Mouse (Mus musculus): ENCODE data around the gene Pde3a. TPM values are rescaled to one million over a fixed set of nuclear protein-coding genes. Genes with fewer than 3 reads are reported as not detected.

Pde3a gene
- not detected for polyA plus RNA-seq (2012; fragmentation: generic; extraction: Trizol)
- long read RNA-seq, experiment 1, result 0 reads
- long read RNA-seq, experiment 2, result 0 reads

GRCm38 (mm10) chr6:141248691-141249584 is at the start of gene Pde3a:
Gene Pde3a, plus strand, starts transcription at chr6:141249269.
- H3K4me3 ChIP-seq (ENCODE audit: insufficient read depth, poor library complexity, severe bottlenecking), result no peak within 1 kb of the TSS
- H3K36me3 ChIP-seq (ENCODE audit: control insufficient read depth, insufficient read depth), result no peaks in the 10 kb centered on the region
- no peaks in the 10 kb centered on the region for H3K79me2 ChIP-seq (ENCODE audit: control insufficient read depth, insufficient read depth)
- TF ChIP-seq MYOD1 (IDR thresholded peaks at IDR 0.05; ENCODE audit: control insufficient read depth, insufficient read length, low read depth) (no peak), USF1 (IDR thresholded peaks at IDR 0.05; ENCODE audit: low read depth) (no peak), MAX (IDR thresholded peaks at IDR 0.05) (no peak), CTCF (IDR thresholded peaks at IDR 0.05; ENCODE audit: control insufficient read depth, insufficient read depth, insufficient read length) (no peak), FOSL1 (IDR thresholded peaks at IDR 0.05; ENCODE audit: insufficient read depth, low read length, poor library complexity, severe bottlenecking) (no peak), MYOG (IDR thresholded peaks at IDR 0.05; ENCODE audit: control insufficient read depth, extremely low read depth, insufficient read length) (no peak), CEBPB (IDR thresholded peaks at IDR 0.05; ENCODE audit: low read depth) (no peak)
- no peaks in the 10 kb centered on the region for H3K27me3 ChIP-seq (ENCODE audit: control insufficient read depth, insufficient read depth, insufficient read length)
- no peaks in the 10 kb centered on the region for H3K79me3 ChIP-seq (ENCODE audit: low read depth)
- no peak within 1 kb of the TSS for H3ac ChIP-seq (ENCODE audit: control insufficient read depth, insufficient read length, low read depth)

GRCm38 (mm10) chr6:141200173-141200615 is 48.9 kb upstream of the Pde3a start:
- Histone ChIP-seq H3K36me3 (ENCODE audit: control insufficient read depth, insufficient read depth) (no peaks in the 10 kb centered on the region), H3K4me3 (ENCODE audit: insufficient read depth, poor library complexity, severe bottlenecking) (no peak overlapping the region), H3ac (ENCODE audit: control insufficient read depth, insufficient read length, low read depth) (no peak overlapping the region), H3K79me3 (ENCODE audit: low read depth) (no peaks in the 10 kb centered on the region), H3K79me2 (ENCODE audit: control insufficient read depth, insufficient read depth) (no peaks in the 10 kb centered on the region), H3K27me3 (ENCODE audit: control insufficient read depth, insufficient read depth, insufficient read length) (no peaks in the 10 kb centered on the region)
- TF ChIP-seq MYOD1 (IDR thresholded peaks at IDR 0.05; ENCODE audit: control insufficient read depth, insufficient read length, low read depth), result no peak
- no peak for TF ChIP-seq FOSL1 (IDR thresholded peaks at IDR 0.05; ENCODE audit: insufficient read depth, low read length, poor library complexity, severe bottlenecking)
- no peak for TF ChIP-seq USF1 (IDR thresholded peaks at IDR 0.05; ENCODE audit: low read depth)
- TF ChIP-seq CEBPB (IDR thresholded peaks at IDR 0.05; ENCODE audit: low read depth), result no peak
- no peak for TF ChIP-seq MAX (IDR thresholded peaks at IDR 0.05)
- TF ChIP-seq MYOG (IDR thresholded peaks at IDR 0.05; ENCODE audit: control insufficient read depth, extremely low read depth, insufficient read length), result no peak
- TF ChIP-seq CTCF (IDR thresholded peaks at IDR 0.05; ENCODE audit: control insufficient read depth, insufficient read depth, insufficient read length), result no peak

DNA sequence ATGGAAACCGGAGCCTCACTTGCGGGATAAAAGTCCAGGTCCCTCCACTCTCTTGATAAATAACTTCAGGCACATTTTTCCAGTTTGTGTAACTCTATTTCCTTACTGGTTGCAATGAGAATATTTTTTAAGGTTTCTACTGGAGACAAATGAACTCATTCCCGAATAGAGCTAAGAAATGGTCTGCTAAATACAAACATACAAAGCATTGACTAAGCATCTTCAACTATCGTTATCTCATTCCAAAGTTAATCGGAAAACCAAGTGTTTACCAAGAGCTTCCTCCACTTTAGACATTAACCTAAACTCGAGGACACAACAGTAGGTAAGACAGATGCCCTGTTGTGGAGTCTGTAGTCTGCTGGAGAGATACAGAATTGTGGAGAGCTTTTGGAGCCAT is 41.5 kb upstream of the Pde3a start:
- Histone ChIP-seq H3K79me2 (ENCODE audit: control insufficient read depth, insufficient read depth) (no peaks in the 10 kb centered on the region), H3K79me3 (ENCODE audit: low read depth) (no peaks in the 10 kb centered on the region), H3ac (ENCODE audit: control insufficient read depth, insufficient read length, low read depth) (no peak overlapping the region), H3K36me3 (ENCODE audit: control insufficient read depth, insufficient read depth) (no peaks in the 10 kb centered on the region), H3K27me3 (ENCODE audit: control insufficient read depth, insufficient read depth, insufficient read length) (no peaks in the 10 kb centered on the region), H3K4me3 (ENCODE audit: insufficient read depth, poor library complexity, severe bottlenecking) (no peak overlapping the region)
- TF ChIP-seq CEBPB (IDR thresholded peaks at IDR 0.05; ENCODE audit: low read depth) (no peak), FOSL1 (IDR thresholded peaks at IDR 0.05; ENCODE audit: insufficient read depth, low read length, poor library complexity, severe bottlenecking) (no peak), MAX (IDR thresholded peaks at IDR 0.05) (no peak), CTCF (IDR thresholded peaks at IDR 0.05; ENCODE audit: control insufficient read depth, insufficient read depth, insufficient read length) (no peak), USF1 (IDR thresholded peaks at IDR 0.05; ENCODE audit: low read depth) (no peak), MYOG (IDR thresholded peaks at IDR 0.05; ENCODE audit: control insufficient read depth, extremely low read depth, insufficient read length) (no peak), MYOD1 (IDR thresholded peaks at IDR 0.05; ENCODE audit: control insufficient read depth, insufficient read length, low read depth) (no peak)

DNA sequence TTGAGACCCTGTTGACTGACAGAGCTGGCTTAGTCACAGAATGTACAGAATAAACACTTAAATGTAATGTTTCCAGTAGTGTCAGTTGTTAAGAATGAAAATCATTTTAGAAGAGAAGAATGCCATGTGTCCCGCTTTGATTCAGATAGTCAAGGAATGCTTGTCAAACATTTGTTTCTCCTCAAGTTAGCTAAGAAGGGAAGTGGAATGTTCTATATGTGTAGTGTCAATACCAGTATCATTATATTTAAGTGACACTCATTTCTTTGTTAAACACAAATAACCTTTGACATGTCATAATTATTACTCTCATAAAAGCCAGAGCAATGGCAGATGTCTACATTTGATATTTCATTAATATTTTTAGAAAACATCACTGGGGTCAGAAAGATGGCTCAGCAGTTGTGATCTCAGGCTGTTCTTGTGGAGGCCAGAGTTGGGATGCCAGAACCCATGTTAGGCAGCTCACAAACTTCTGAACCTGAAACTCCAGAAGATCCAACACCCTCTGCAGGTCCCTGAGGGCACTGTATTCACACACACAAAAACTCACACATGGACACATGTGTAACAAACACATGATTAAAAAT is 40.7 kb upstream of the Pde3a start:
- TF ChIP-seq CTCF (IDR thresholded peaks at IDR 0.05; ENCODE audit: control insufficient read depth, insufficient read depth, insufficient read length), result no peak
- TF ChIP-seq MAX (IDR thresholded peaks at IDR 0.05), result no peak
- TF ChIP-seq MYOD1 (IDR thresholded peaks at IDR 0.05; ENCODE audit: control insufficient read depth, insufficient read length, low read depth), result no peak
- TF ChIP-seq FOSL1 (IDR thresholded peaks at IDR 0.05; ENCODE audit: insufficient read depth, low read length, poor library complexity, severe bottlenecking), result no peak
- no peak for TF ChIP-seq CEBPB (IDR thresholded peaks at IDR 0.05; ENCODE audit: low read depth)
- no peak for TF ChIP-seq USF1 (IDR thresholded peaks at IDR 0.05; ENCODE audit: low read depth)
- no peak for TF ChIP-seq MYOG (IDR thresholded peaks at IDR 0.05; ENCODE audit: control insufficient read depth, extremely low read depth, insufficient read length)
- Histone ChIP-seq H3K79me2 (ENCODE audit: control insufficient read depth, insufficient read depth) (no peaks in the 10 kb centered on the region), H3K4me3 (ENCODE audit: insufficient read depth, poor library complexity, severe bottlenecking) (no peak overlapping the region), H3K79me3 (ENCODE audit: low read depth) (no peaks in the 10 kb centered on the region), H3K27me3 (ENCODE audit: control insufficient read depth, insufficient read depth, insufficient read length) (no peaks in the 10 kb centered on the region), H3ac (ENCODE audit: control insufficient read depth, insufficient read length, low read depth) (no peak overlapping the region), H3K36me3 (ENCODE audit: control insufficient read depth, insufficient read depth) (no peaks in the 10 kb centered on the region)

DNA sequence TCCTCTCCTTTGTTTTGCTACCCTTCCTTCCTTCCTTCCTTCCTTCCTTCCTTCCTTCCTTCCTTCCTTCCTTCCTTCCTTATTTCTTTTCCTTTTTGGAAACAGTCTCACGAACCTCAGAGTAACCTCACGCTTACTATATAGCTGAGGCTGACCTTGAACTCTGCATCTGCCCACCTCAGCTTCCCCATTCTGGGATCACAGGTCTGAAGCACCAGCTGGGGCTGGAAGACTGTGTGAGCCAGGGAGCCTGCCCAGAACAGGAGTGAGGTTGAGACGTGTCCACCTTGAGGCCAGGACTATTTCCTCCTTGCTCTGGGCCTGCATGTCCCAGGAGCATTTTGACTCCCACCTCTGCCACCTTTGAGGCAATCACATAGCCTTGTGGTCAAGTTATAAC is 39.0 kb upstream of the Pde3a start:
- H3K27me3 ChIP-seq (ENCODE audit: control insufficient read depth, insufficient read depth, insufficient read length), result no peaks in the 10 kb centered on the region
- no peak overlapping the region for H3K4me3 ChIP-seq (ENCODE audit: insufficient read depth, poor library complexity, severe bottlenecking)
- no peak overlapping the region for H3ac ChIP-seq (ENCODE audit: control insufficient read depth, insufficient read length, low read depth)
- H3K79me2 ChIP-seq (ENCODE audit: control insufficient read depth, insufficient read depth), result no peaks in the 10 kb centered on the region
- TF ChIP-seq MAX (IDR thresholded peaks at IDR 0.05) (no peak), MYOG (IDR thresholded peaks at IDR 0.05; ENCODE audit: control insufficient read depth, extremely low read depth, insufficient read length) (no peak), CEBPB (IDR thresholded peaks at IDR 0.05; ENCODE audit: low read depth) (no peak), FOSL1 (IDR thresholded peaks at IDR 0.05; ENCODE audit: insufficient read depth, low read length, poor library complexity, severe bottlenecking) (no peak), CTCF (IDR thresholded peaks at IDR 0.05; ENCODE audit: control insufficient read depth, insufficient read depth, insufficient read length) (no peak), USF1 (IDR thresholded peaks at IDR 0.05; ENCODE audit: low read depth) (no peak), MYOD1 (IDR thresholded peaks at IDR 0.05; ENCODE audit: control insufficient read depth, insufficient read length, low read depth) (no peak)
- H3K79me3 ChIP-seq (ENCODE audit: low read depth), result no peaks in the 10 kb centered on the region
- no peaks in the 10 kb centered on the region for H3K36me3 ChIP-seq (ENCODE audit: control insufficient read depth, insufficient read depth)
